Mouse (Mus musculus) heart, embryonic 14.5 days (tissue): ENCODE measurements around the gene 4930518I15Rik. TPM values are rescaled to one million over a fixed set of nuclear protein-coding genes. Genes with fewer than 3 reads are reported as not detected.
"Not testable (repeated sequence)": the region's sequence is repeated elsewhere in the genome, so short reads cannot be mapped to it uniquely, and the experiment has no call there.

Source experiments
- ATAC-seq: fragments of 200-750 bp; cut with Nextera tagmentation; 2 replicates; pipeline ENCODE4 v1.8.0; 2017; ENCODE audit warnings: low read depth, moderate TSS enrichment; ENCODE audit not compliant: insufficient number of reproducible peaks, insufficient read depth, low FRiP score
- H3K27ac ChIP-seq, 2 experiments: fragments of 200-500 bp in 1 of 2; fragments of 300-500 bp in 1 of 2; sonication (generic) in 1 of 2; replicated peaks in 1 of 2; 2 replicates each; pipeline ENCODE4 v1.5.1; 2012 to 2014; ENCODE audit warnings: low read depth in 2 of 2, low read length in 2 of 2, control low read depth in 1 of 2, mild to moderate bottlenecking in 1 of 2, mixed read lengths in 1 of 2; ENCODE audit not compliant: control insufficient read depth in 1 of 2, insufficient read depth in 1 of 2
- H3K27me3 ChIP-seq: fragments of 300-500 bp; sonication (generic); 2 replicates; pipeline ENCODE4 v1.6.1; 2014; ENCODE audit warnings: mild to moderate bottlenecking, low read length, control low read depth; ENCODE audit not compliant: control insufficient read depth, insufficient read depth
- H3K36me3 ChIP-seq: fragments of 300-500 bp; sonication (generic); 2 replicates; pipeline ENCODE4 v1.6.1; 2014; ENCODE audit warnings: mild to moderate bottlenecking, control low read depth, low read length, mixed read lengths; ENCODE audit not compliant: control insufficient read depth, insufficient read depth
- H3K4me1 ChIP-seq, 2 experiments: fragments of 200-500 bp in 1 of 2; fragments of 300-500 bp in 1 of 2; sonication (generic) in 1 of 2; 2 replicates each; pipeline ENCODE4 v1.6.1; 2012 to 2014; ENCODE audit warnings: low read length in 2 of 2, control low read depth in 1 of 2, mixed read lengths in 1 of 2; ENCODE audit not compliant: control insufficient read depth in 2 of 2, insufficient read depth in 2 of 2
- H3K4me2 ChIP-seq: fragments of 300-500 bp; sonication (generic); 2 replicates; pipeline ENCODE4 v1.6.1; 2014; ENCODE audit warnings: mild to moderate bottlenecking, low read length
- H3K4me3 ChIP-seq, 2 experiments: fragments of 200-500 bp in 1 of 2; fragments of 300-500 bp in 1 of 2; sonication (generic) in 1 of 2; 2 replicates each; pipeline ENCODE4 v1.5.1; 2012 to 2014; ENCODE audit warnings: low read length in 2 of 2, mild to moderate bottlenecking in 2 of 2, control low read depth in 1 of 2, low read depth in 1 of 2, moderate library complexity in 1 of 2; ENCODE audit not compliant: control insufficient read depth in 1 of 2, insufficient read depth in 1 of 2
- H3K9ac ChIP-seq: fragments of 300-500 bp; sonication (generic); 2 replicates; pipeline ENCODE4 v1.6.1; 2014; ENCODE audit warnings: mild to moderate bottlenecking, low read length
- H3K9me3 ChIP-seq: fragments of 300-500 bp; sonication (generic); 2 replicates; pipeline ENCODE4 v1.6.1; 2016; ENCODE audit warnings: low read length, control low read depth; ENCODE audit not compliant: control insufficient read depth
- WGBS: fragments of 180-500 bp; shearing (Covaris S2); extraction: QIAGEN DNeasy Blood & Tissue Kit; methylation state at CpG from one replicate; pipeline ENCODE4 v1.1.7; 2014; 5-methylcytosine and 5-hydroxymethylcytosine counted together
- polyA plus RNA-seq: library from polyadenylated mRNA; unstranded; fragments of >200 nt; fragmentation: Nextera tagmentation; extraction: Ambion mirVana; gene quantifications from 2 replicates; pipeline ENCODE4 v1.2.1, GENCODE M21; 2014

4930518I15Rik gene
- polyA plus RNA-seq, 1 experiment from 2014 or later, result 3.9 TPM

DNA sequence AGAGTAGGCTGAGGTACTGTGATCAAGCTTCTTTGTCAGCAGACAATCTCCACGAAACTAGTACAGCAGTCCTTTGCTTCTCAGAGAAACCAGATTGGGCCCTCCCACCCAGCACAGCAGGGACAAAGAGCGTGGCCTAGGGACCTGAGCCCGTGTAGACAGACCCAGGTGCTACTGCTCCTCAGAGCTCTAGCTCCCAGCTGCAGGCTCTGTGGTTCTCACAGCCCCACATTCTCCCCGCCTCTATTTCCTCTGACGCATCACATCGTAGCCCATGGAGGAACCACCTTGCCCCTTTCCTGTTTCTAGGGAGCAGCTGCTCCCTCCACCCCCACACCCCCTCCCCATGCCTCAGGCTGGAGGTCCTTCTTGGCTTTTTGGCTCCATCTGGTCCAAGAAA lies 29.3 kb upstream of the 4930518I15Rik start, which contains the start of gene Sla2:
Gene Sla2 (minus strand): TSS at position 176 of the 400 bp plus-strand sequence.
- Histone ChIP-seq H3K36me3 (no peaks in the 10 kb centered on the region), H3K9ac (no peak within 1 kb of the TSS), H3K4me2 (no peak within 1 kb of the TSS), H3K4me3 (no peak within 1 kb of the TSS), H3K4me1 (peaks cover 3% of the 10 kb centered on the region in 2 experiments; a peak in 1 of 4 replicates), H3K27ac (no peak within 1 kb of the TSS), H3K9me3 (no peaks in the 10 kb centered on the region), H3K27me3 (no peaks in the 10 kb centered on the region)
- 50% methylated on average over 6 of the region's 6 CpGs for WGBS
- ATAC-seq, result no peak

DNA sequence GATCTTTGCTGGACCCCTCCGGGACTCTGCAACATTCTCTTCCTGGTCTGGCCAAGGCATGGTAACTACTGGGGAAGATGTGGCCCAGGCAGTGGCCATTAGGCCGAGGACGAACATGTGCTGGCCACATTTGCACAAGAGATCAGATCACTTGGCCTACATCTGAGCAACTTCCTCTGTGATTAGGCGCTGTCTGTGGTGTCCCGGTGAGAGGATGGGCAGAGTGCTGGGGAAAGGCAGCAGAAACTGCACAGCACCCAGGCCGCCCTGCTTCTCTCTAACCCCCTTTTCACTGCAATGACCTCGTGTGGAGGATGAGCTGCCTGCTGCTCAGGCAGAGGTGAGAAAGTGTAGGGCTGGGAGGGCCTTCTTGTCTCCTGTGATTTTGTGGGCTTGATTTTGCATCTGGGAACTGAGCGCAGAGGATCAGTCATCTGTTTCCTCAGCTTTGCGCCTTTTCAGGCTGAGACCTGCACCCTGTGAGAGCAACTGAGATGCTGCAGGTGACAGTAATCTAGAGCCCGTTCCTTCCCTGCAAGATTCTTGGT lies 28.4 kb upstream of the 4930518I15Rik start:
- WGBS, result 77% methylated on average over 10 of the region's 10 CpGs
- Histone ChIP-seq H3K9me3 (no peaks in the 10 kb centered on the region), H3K9ac (no peak overlapping the region), H3K4me3 (no peak overlapping the region), H3K4me2 (no peak overlapping the region), H3K36me3 (no peaks in the 10 kb centered on the region), H3K27me3 (no peaks in the 10 kb centered on the region), H3K4me1 (peaks cover 3% of the 10 kb centered on the region in 2 experiments; a peak in 1 of 4 replicates), H3K27ac (no peak overlapping the region)
- no peak; the same call in 1 of the 2 replicates for ATAC-seq

DNA sequence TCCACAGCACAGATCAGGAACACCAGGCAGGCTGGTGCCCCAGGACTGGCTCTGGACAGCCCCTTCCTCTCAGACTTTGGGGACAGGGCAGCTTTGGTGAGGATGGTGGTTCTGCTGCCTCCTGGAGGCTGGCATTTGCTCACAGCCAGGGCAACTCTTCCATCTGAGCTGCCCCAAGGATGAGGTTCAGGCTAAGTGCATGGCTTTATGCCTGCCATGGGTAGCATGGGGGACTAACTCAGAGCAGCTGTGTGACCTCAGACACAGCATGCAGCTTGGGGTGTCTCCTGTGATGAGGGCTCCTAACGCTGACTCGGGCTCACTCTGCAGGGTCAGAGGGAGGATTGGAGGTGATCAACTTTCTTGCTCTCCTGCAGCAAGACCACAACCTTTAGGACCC lies 27.9 kb upstream of the 4930518I15Rik start:
- H3K36me3 ChIP-seq, ATAC-seq, H3K27ac ChIP-seq, H3K4me3 ChIP-seq, H3K4me2 ChIP-seq, H3K9me3 ChIP-seq, H3K4me1 ChIP-seq, H3K9ac ChIP-seq, H3K27me3 ChIP-seq: not testable (repeated sequence)
- 66% methylated on average over 2 of the region's 2 CpGs for WGBS

DNA sequence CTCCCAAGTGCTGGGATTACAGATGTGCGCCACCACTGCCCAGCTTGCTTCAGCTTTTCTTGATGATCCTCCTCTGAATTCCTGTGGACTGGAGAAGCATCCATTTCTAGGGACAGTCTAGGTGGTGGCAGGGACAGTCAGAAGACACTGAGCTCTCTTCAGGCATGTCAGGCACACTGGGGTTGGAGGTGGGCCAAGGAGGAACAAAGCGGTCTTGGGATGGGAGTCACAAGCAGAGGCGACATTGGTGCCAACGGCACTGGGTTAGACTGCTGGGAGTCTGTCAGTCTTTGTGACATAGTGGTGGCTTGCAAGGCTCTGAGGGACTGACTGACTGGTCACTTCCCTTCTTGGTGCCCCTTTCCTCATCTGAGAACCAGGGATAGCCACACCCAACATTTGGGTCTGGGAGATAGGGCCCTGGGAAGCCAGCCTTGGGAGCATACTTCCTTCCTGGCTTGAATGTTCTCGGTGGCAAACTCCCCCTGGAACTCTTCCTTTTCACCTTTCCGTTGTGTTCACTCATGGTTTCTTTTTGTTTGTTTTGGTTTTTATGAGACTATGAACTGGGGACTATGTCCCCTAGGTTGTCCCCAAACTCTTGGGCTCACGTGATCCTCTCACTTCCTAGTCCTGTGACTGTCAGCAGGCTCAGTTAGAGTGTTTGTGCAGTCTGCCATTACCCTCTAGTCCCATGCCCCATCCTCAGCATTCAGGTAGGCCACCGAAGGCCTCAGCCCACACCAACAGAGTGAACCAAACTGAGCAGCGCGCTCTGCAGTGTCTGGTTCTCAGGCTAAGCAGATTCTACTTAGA lies 26.9 kb upstream of the 4930518I15Rik start:
- no peak overlapping the region for H3K4me2 ChIP-seq
- no peak for ATAC-seq
- H3K36me3 ChIP-seq, result no peaks in the 10 kb centered on the region
- H3K27me3 ChIP-seq, result no peaks in the 10 kb centered on the region
- no peak overlapping the region for H3K4me3 ChIP-seq
- H3K9ac ChIP-seq, result no peak overlapping the region
- H3K4me1 ChIP-seq, result peaks cover 3% of the 10 kb centered on the region in 2 experiments; a peak in 1 of 4 replicates
- WGBS, result 75% methylated on average over 10 of the region's 10 CpGs
- no peak overlapping the region for H3K27ac ChIP-seq
- H3K9me3 ChIP-seq, result no peaks in the 10 kb centered on the region

DNA sequence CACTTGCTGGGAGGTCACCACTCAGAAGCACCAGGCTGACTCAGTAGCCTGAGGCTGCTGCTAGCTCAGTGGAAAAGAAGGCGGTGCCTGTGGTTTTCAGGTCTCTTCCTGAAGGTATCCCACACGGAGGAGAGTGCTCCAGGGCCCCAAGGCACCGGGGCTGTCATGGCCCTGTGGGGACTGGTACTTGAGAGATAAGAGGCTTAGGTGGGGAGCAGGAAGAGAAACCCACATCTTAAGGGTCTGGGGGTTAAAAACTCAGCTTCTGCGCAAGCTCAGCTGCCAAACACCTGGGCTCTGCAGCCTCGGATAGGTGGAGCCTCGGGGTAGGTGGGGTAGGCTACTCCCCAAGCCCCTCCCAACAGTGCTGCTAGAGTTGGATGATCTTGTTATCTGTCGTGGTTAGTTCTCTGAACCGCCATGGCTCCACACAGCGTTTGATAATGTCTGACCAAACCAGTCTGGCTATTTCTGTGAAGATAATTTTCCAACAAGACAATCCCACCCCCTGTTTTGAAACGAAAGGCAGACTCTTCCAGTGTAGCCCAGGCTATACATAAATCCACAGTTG lies 24.8 kb upstream of the 4930518I15Rik start:
- Histone ChIP-seq H3K36me3 (no peaks in the 10 kb centered on the region), H3K27ac (no peak overlapping the region), H3K9ac (no peak overlapping the region), H3K9me3 (no peaks in the 10 kb centered on the region), H3K27me3 (no peaks in the 10 kb centered on the region), H3K4me3 (no peak overlapping the region), H3K4me2 (no peak overlapping the region), H3K4me1 (peaks cover 3% of the 10 kb centered on the region in 2 experiments; a peak in 1 of 4 replicates)
- no peak for ATAC-seq
- 26% methylated on average over 10 of the region's 10 CpGs for WGBS

DNA sequence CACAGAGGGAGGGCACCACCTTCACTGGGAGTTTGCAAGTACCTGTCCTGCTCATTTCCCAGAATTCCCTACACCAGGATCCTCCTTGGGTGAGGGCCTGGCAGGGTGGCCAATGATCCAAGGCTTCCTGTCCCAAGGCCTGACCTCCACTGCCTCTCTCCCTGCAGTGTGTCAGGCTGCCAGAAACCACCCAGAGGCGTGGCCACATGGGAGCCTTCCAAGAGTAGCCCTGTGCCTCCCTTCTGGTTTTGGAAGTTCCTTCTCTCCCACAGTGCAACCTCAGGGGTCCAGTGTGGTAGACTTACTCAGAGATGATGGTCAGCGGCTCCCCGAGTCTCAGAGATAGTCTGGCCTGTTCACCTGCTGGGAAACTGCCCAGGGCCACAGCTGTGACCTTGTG lies 21.8 kb upstream of the 4930518I15Rik start:
- peaks cover under 1 to 3% of the 10 kb centered on the region in 2 experiments; a peak in 1 of 4 replicates for H3K4me1 ChIP-seq
- H3K27ac ChIP-seq, result no peak overlapping the region
- ATAC-seq, result no peak
- H3K36me3 ChIP-seq, result peaks cover 4% of the 10 kb centered on the region
- H3K9me3 ChIP-seq, result no peaks in the 10 kb centered on the region
- H3K27me3 ChIP-seq, result no peaks in the 10 kb centered on the region
- 87% methylated on average over 3 of the region's 3 CpGs for WGBS
- H3K4me2 ChIP-seq, result no peak overlapping the region
- H3K4me3 ChIP-seq, result no peak overlapping the region
- no peak overlapping the region for H3K9ac ChIP-seq

DNA sequence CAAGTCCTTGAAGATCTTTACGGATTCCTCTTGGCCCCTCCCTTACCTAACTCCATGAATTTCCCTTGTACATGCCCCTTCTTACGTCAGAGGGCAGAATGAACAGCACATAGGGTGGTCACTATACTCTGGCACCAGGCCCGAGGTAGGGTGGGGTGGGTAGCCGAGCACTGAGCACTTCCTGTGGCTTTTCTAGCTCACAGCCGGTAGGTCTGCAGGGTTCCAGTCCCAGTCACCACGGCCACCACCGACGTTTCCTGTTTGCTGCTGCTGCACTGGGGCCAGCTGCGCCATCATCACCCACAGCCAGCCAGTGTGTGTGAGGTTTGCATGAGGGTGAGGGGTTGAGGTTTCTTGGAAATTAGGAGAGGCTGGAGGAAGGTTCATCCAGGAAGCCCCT lies 20.0 kb upstream of the 4930518I15Rik start:
- Histone ChIP-seq H3K27ac (no peak overlapping the region), H3K9me3 (no peaks in the 10 kb centered on the region), H3K4me1 (no peaks in the 10 kb centered on the region; a peak in 1 of 4 replicates), H3K4me2 (no peak overlapping the region), H3K36me3 (peaks cover 22% of the 10 kb centered on the region), H3K9ac (no peak overlapping the region), H3K4me3 (no peak overlapping the region), H3K27me3 (no peaks in the 10 kb centered on the region)
- no peak for ATAC-seq
- WGBS, result 51% methylated on average over 9 of the region's 9 CpGs
